Mouse (Mus musculus) embryonic fibroblast, embryonic 13.5 days (primary cell): ENCODE measurements around the gene She. TPM values are rescaled to one million over a fixed set of nuclear protein-coding genes. Genes with fewer than 3 reads are reported as not detected.

Source experiments
- H3K27ac ChIP-seq: 2 replicates; pipeline ENCODE4 v1.5.1; 2012; ENCODE audit warnings: low read length, control low read depth, inconsistent platforms; ENCODE audit not compliant: insufficient read depth
- H3K4me1 ChIP-seq: 2 replicates; pipeline ENCODE4 v1.6.1; 2011; ENCODE audit warnings: low read length; ENCODE audit not compliant: control insufficient read depth, insufficient read depth
- H3K4me3 ChIP-seq: 2 replicates; pipeline ENCODE4 v1.5.1; 2011; ENCODE audit warnings: mild to moderate bottlenecking, control low read depth, low read length; ENCODE audit not compliant: insufficient read depth
- CTCF ChIP-seq: IDR thresholded peaks from 2 replicates; pipeline ENCODE4 v1.5.1; 2011; ENCODE audit warnings: mild to moderate bottlenecking, control low read depth, low read length, moderate library complexity, borderline replicate concordance; ENCODE audit not compliant: insufficient read depth
- POLR2A ChIP-seq: IDR thresholded peaks from 2 replicates; pipeline ENCODE4 v1.6.1; 2011; ENCODE audit warnings: low read depth, mild to moderate bottlenecking, control low read depth, low read length, moderate library complexity
- polyA plus RNA-seq: library from polyadenylated mRNA; stranded (reverse); fragments of >200 nt; gene quantifications from 2 replicates; pipeline ENCODE4 v1.2.4, GENCODE M21; 2011; ENCODE audit warnings: low read depth; ENCODE audit not compliant: missing spikeins, insufficient read length

Gene She
- polyA plus RNA-seq, 1 experiment: not detected

DNA sequence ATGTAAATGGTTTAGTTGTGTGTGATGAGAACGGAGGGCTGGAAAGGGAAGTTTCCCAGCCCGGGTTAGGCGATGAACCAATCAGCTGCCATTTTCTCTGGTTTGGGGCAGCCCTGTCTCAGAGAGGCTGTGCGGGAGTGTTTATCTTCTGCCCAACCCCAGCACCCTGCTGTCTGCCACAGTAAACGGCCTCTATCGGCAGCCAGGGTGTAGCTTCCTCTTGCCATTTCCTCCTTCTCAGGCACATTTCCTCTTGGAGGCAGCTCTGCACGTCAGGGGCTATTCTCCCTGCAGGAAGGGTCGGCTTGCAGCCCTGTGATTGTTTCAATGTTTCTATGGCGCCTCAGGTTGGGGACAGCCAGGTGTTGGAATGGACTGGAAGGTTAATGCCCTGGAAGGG is 12.0 kb downstream of the She start:
- Histone ChIP-seq H3K4me1 (no peaks in the 10 kb centered on the region), H3K27ac (no peak overlapping the region), H3K4me3 (no peak overlapping the region)
- TF ChIP-seq POLR2A (no peak), CTCF (no peak)

DNA sequence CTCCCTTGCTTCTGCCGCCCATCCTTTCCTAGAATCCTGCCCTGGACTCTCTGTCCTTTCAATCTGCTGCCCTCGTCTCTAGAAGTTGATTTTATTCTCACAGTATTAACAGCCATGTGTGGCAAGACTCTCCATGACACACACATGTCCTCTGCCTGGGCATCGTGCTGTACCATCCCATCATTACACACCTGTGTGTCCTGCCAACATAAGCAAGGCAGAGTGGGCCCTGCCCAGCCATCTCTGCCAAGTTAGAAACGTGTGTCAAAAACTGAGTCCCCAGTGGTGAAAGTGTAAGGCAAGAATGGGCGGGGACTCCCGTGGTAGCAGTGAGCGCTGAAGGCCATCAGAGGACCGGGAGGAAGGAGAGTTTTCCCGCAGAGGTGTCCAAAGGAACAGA is 14.6 kb downstream of the She start:
- no peak overlapping the region for H3K4me3 ChIP-seq
- TF ChIP-seq CTCF (no peak), POLR2A (no peak)
- H3K27ac ChIP-seq: no peak overlapping the region
- H3K4me1 ChIP-seq: no peaks in the 10 kb centered on the region

- Histone ChIP-seq H3K4me3 (no peak overlapping the region), H3K27ac (no peak overlapping the region), H3K4me1 (no peaks in the 10 kb centered on the region)
- TF ChIP-seq POLR2A (no peak), CTCF (no peak)
Observed at GRCm38 (mm10) chr3:89847126-89847525, 16.0 kb downstream of the She start.

GRCm38 (mm10) chr3:89847596-89847995 is 16.4 kb downstream of the She start:
- TF ChIP-seq POLR2A: no peak
- no peak for TF ChIP-seq CTCF
- Histone ChIP-seq H3K27ac (no peak overlapping the region), H3K4me1 (no peaks in the 10 kb centered on the region), H3K4me3 (no peak overlapping the region)

GRCm38 (mm10) chr3:89848083-89848482 is 16.9 kb downstream of the She start:
- Histone ChIP-seq H3K4me3 (no peak overlapping the region), H3K27ac (no peak overlapping the region), H3K4me1 (no peaks in the 10 kb centered on the region)
- TF ChIP-seq POLR2A (no peak), CTCF (no peak)

DNA sequence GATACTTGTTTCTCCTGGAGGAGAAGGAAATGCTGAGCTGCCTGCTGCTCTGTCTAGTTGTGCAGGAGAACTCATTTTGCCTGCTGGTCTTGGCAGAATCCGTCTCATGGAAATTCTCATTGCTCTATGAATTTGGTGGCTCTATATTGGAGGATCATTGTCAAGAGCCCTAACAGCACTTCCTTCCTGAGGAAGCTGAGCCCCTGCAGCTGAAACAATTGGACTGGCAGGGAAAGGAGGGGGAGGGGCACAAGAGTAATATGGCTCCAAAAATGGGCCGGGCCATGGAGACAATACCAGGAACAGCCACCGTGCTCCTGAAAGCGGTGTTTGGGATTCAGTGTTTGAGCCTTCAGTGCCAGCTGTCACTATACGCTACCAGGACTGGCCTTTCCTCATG is 22.6 kb downstream of the She start:
- H3K4me3 ChIP-seq: no peak overlapping the region
- TF ChIP-seq CTCF (no peak), POLR2A (no peak)
- no peak overlapping the region for H3K27ac ChIP-seq
- H3K4me1 ChIP-seq: no peaks in the 10 kb centered on the region

GRCm38 (mm10) chr3:89857353-89857752 is 26.2 kb downstream of the She start:
- Histone ChIP-seq H3K4me1 (peaks cover 6% of the 10 kb centered on the region), H3K27ac (no peak overlapping the region), H3K4me3 (no peak overlapping the region)
- TF ChIP-seq CTCF (0 out of 2 replicates have a peak, but pooled peaks have one; percentile 12), POLR2A (no peak)

GRCm38 (mm10) chr3:89858123-89858522 is 27.0 kb downstream of the She start:
- H3K27ac ChIP-seq: no peak overlapping the region
- TF ChIP-seq POLR2A (no peak), CTCF (no peak)
- no peak overlapping the region for H3K4me3 ChIP-seq
- peaks cover 6% of the 10 kb centered on the region for H3K4me1 ChIP-seq

DNA sequence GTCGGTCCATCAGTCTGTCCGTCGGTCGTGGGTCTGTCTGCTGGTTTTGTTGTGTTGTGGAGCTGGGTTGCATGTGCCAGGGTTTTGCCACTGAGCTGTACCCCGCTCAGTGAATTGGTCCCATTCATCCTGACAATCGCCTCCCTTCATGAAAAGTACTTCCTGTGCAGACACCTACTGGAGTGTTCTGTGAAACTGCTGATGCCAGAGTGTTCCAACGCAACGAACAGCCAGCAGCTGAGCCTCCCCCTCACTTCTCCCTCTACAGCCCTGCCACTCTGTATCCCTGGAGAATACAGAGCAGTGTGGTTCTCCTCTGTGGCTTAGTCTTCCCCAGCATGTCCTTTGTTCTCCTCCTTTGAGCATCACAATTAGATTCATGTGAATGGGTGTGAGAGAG is 27.7 kb downstream of the She start:
- Histone ChIP-seq H3K4me1 (peaks cover 6% of the 10 kb centered on the region), H3K27ac (no peak overlapping the region), H3K4me3 (no peak overlapping the region)
- TF ChIP-seq CTCF: no peak
- TF ChIP-seq POLR2A: no peak

- H3K27ac ChIP-seq: no peak overlapping the region
- H3K4me3 ChIP-seq: no peak overlapping the region
- peaks cover 6% of the 10 kb centered on the region for H3K4me1 ChIP-seq
- TF ChIP-seq CTCF: no peak
- TF ChIP-seq POLR2A: no peak
Observed at GRCm38 (mm10) chr3:89859936-89860335, 28.8 kb downstream of the She start.

GRCm38 (mm10) chr3:89860343-89860742 is 29.2 kb downstream of the She start:
- Histone ChIP-seq H3K4me1 (peaks cover 6% of the 10 kb centered on the region), H3K4me3 (no peak overlapping the region)
- TF ChIP-seq CTCF: no peak
- TF ChIP-seq POLR2A: no peak

More at GRCm38 (mm10) chr3:89860343-89860742, 29.2 kb downstream of the She start:
- no peak overlapping the region for H3K27ac ChIP-seq
